Mouse (Mus musculus): Measurements from ENCODE around the gene Treml4. TPM values are rescaled to one million over a fixed set of nuclear protein-coding genes. Genes with fewer than 3 reads are reported as not detected.
"Not testable (repeated sequence)": the region's sequence is repeated elsewhere in the genome, so short reads cannot be mapped to it uniquely, and the experiment has no call there.

Gene Treml4
- polyA plus RNA-seq, 1 experiment = not detected

GRCm38 (mm10) chr17:48300861-48301260 lies 36.8 kb downstream of the Treml4 start:
- Histone ChIP-seq H3K79me2 (ENCODE audit: control insufficient read depth, insufficient read depth) (no peaks in the 10 kb centered on the region), H3K27me3 (ENCODE audit: control insufficient read depth, insufficient read depth, insufficient read length) (no peaks in the 10 kb centered on the region), H3K4me2 (ENCODE audit: low read depth) (no peak overlapping the region), H3K36me3 (ENCODE audit: control insufficient read depth, insufficient read depth) (no peaks in the 10 kb centered on the region), H3K4me3 (no peak overlapping the region), H3ac (ENCODE audit: control insufficient read depth, insufficient read length) (no peak overlapping the region)
- TF ChIP-seq TCF12 (IDR thresholded peaks at IDR 0.05; ENCODE audit: insufficient read depth, poor library complexity, severe bottlenecking) = no peak
- TF ChIP-seq MAX (IDR thresholded peaks at IDR 0.05; ENCODE audit: low read depth) = no peak
- no peak for TF ChIP-seq POLR2A (IDR thresholded peaks at IDR 0.05; ENCODE audit: insufficient read length, low read depth)
- TF ChIP-seq CEBPB (IDR thresholded peaks at IDR 0.05; ENCODE audit: insufficient read depth, poor library complexity, severe bottlenecking) = no peak
- TF ChIP-seq REST (IDR thresholded peaks at IDR 0.05; ENCODE audit: insufficient read depth, insufficient read length) = no peak
- no peak for TF ChIP-seq USF1 (IDR thresholded peaks at IDR 0.05; ENCODE audit: low read depth)
- no peak for TF ChIP-seq E2F4 (IDR thresholded peaks at IDR 0.05; ENCODE audit: insufficient read depth)
- TF ChIP-seq MYOG (IDR thresholded peaks at IDR 0.05; ENCODE audit: control insufficient read depth in 1 of 3, insufficient read depth in 1 of 3, insufficient read length in 2 of 3, low read depth in 2 of 3) = no peak

GRCm38 (mm10) chr17:48301792-48302191 lies 37.7 kb downstream of the Treml4 start:
- H3K79me2 ChIP-seq (ENCODE audit: control insufficient read depth, insufficient read depth) = no peaks in the 10 kb centered on the region
- H3K27me3 ChIP-seq (ENCODE audit: control insufficient read depth, insufficient read depth, insufficient read length) = no peaks in the 10 kb centered on the region
- TF ChIP-seq E2F4 (IDR thresholded peaks at IDR 0.05; ENCODE audit: insufficient read depth) = no peak
- TF ChIP-seq TCF3 (IDR thresholded peaks at IDR 0.05; ENCODE audit: insufficient read length, low read depth) = no peak
- no peak for TF ChIP-seq MYOD1 (IDR thresholded peaks at IDR 0.05; ENCODE audit: control insufficient read depth in 1 of 3, insufficient read length in 2 of 3, low read depth in 2 of 3)
- TF ChIP-seq USF1 (IDR thresholded peaks at IDR 0.05; ENCODE audit: low read depth) = no peak
- TF ChIP-seq MYOG (IDR thresholded peaks at IDR 0.05; ENCODE audit: control insufficient read depth in 1 of 3, insufficient read depth in 1 of 3, insufficient read length in 2 of 3, low read depth in 2 of 3) = no peak
- no peak for TF ChIP-seq SRF (IDR thresholded peaks at IDR 0.05; ENCODE audit: control insufficient read depth, insufficient read length, low read depth)
- no peak for TF ChIP-seq REST (IDR thresholded peaks at IDR 0.05; ENCODE audit: insufficient read depth, insufficient read length)
- no peak for TF ChIP-seq CEBPB (IDR thresholded peaks at IDR 0.05; ENCODE audit: insufficient read depth, poor library complexity, severe bottlenecking)
- TF ChIP-seq TCF12 (IDR thresholded peaks at IDR 0.05; ENCODE audit: insufficient read depth, poor library complexity, severe bottlenecking) = no peak
- no peak for TF ChIP-seq POLR2A (IDR thresholded peaks at IDR 0.05; ENCODE audit: insufficient read length, low read depth)
- TF ChIP-seq POLR2AphosphoS2 (IDR thresholded peaks at IDR 0.05; ENCODE audit: insufficient read length, low read depth) = no peak
- no peak overlapping the region for H3K4me2 ChIP-seq (ENCODE audit: low read depth)
- no peak overlapping the region for H3ac ChIP-seq (ENCODE audit: control insufficient read depth, insufficient read length)
- no peaks in the 10 kb centered on the region for H3K36me3 ChIP-seq (ENCODE audit: control insufficient read depth, insufficient read depth)
- no peak overlapping the region for H3K4me3 ChIP-seq

GRCm38 (mm10) chr17:48312124-48312523 lies 48.0 kb downstream of the Treml4 start:
- Histone ChIP-seq H3K27me3 (ENCODE audit: control insufficient read depth, insufficient read depth, insufficient read length) (no peaks in the 10 kb centered on the region), H3K4me2 (ENCODE audit: low read depth) (no peak overlapping the region), H3ac (ENCODE audit: control insufficient read depth, insufficient read length) (no peak overlapping the region), H3K79me2 (ENCODE audit: control insufficient read depth, insufficient read depth) (no peaks in the 10 kb centered on the region), H3K4me3 (no peak overlapping the region), H3K36me3 (ENCODE audit: control insufficient read depth, insufficient read depth) (no peaks in the 10 kb centered on the region)
- TF ChIP-seq USF1 (IDR thresholded peaks at IDR 0.05; ENCODE audit: low read depth) = no peak
- no peak for TF ChIP-seq CEBPB (IDR thresholded peaks at IDR 0.05; ENCODE audit: insufficient read depth, poor library complexity, severe bottlenecking)
- TF ChIP-seq E2F4 (IDR thresholded peaks at IDR 0.05; ENCODE audit: insufficient read depth) = no peak
- no peak for TF ChIP-seq TCF3 (IDR thresholded peaks at IDR 0.05; ENCODE audit: insufficient read length, low read depth)
- no peak for TF ChIP-seq POLR2A (IDR thresholded peaks at IDR 0.05; ENCODE audit: insufficient read length, low read depth)
- TF ChIP-seq MYOG (IDR thresholded peaks at IDR 0.05; ENCODE audit: control insufficient read depth in 1 of 3, insufficient read depth in 1 of 3, insufficient read length in 2 of 3, low read depth in 2 of 3) = no peak
- no peak for TF ChIP-seq MYOD1 (IDR thresholded peaks at IDR 0.05; ENCODE audit: control insufficient read depth in 1 of 3, insufficient read length in 2 of 3, low read depth in 2 of 3)
- TF ChIP-seq MAX (IDR thresholded peaks at IDR 0.05; ENCODE audit: low read depth) = no peak
- no peak for TF ChIP-seq SRF (IDR thresholded peaks at IDR 0.05; ENCODE audit: control insufficient read depth, insufficient read length, low read depth)
- no peak for TF ChIP-seq TCF12 (IDR thresholded peaks at IDR 0.05; ENCODE audit: insufficient read depth, poor library complexity, severe bottlenecking)
- no peak for TF ChIP-seq POLR2AphosphoS2 (IDR thresholded peaks at IDR 0.05; ENCODE audit: insufficient read length, low read depth)

GRCm38 (mm10) chr17:48315905-48316579 lies 51.9 kb downstream of the Treml4 start, which contains the start of gene B430306N03Rik:
TSS of gene B430306N03Rik (plus strand) at chr17:48316141.
- H3ac ChIP-seq (ENCODE audit: control insufficient read depth, insufficient read length); H3K36me3 ChIP-seq (ENCODE audit: control insufficient read depth, insufficient read depth); H3K4me2 ChIP-seq (ENCODE audit: low read depth); H3K4me3 ChIP-seq; H3K27me3 ChIP-seq (ENCODE audit: control insufficient read depth, insufficient read depth, insufficient read length); H3K79me2 ChIP-seq (ENCODE audit: control insufficient read depth, insufficient read depth): not testable (repeated sequence)

GRCm38 (mm10) chr17:48318686-48319085 lies 54.6 kb downstream of the Treml4 start:
- H3K4me2 ChIP-seq (ENCODE audit: low read depth) = no peak overlapping the region
- TF ChIP-seq MYOG (IDR thresholded peaks at IDR 0.05; ENCODE audit: control insufficient read depth in 1 of 3, insufficient read depth in 1 of 3, insufficient read length in 2 of 3, low read depth in 2 of 3) (no peak), POLR2A (IDR thresholded peaks at IDR 0.05; ENCODE audit: insufficient read length, low read depth) (no peak), CEBPB (IDR thresholded peaks at IDR 0.05; ENCODE audit: insufficient read depth, poor library complexity, severe bottlenecking) (no peak), TCF12 (IDR thresholded peaks at IDR 0.05; ENCODE audit: insufficient read depth, poor library complexity, severe bottlenecking) (no peak), REST (IDR thresholded peaks at IDR 0.05; ENCODE audit: insufficient read depth, insufficient read length) (no peak), MAX (IDR thresholded peaks at IDR 0.05; ENCODE audit: low read depth) (no peak), USF1 (IDR thresholded peaks at IDR 0.05; ENCODE audit: low read depth) (no peak)
- H3ac ChIP-seq (ENCODE audit: control insufficient read depth, insufficient read length) = no peak overlapping the region
- no peaks in the 10 kb centered on the region for H3K36me3 ChIP-seq (ENCODE audit: control insufficient read depth, insufficient read depth)
- H3K27me3 ChIP-seq (ENCODE audit: control insufficient read depth, insufficient read depth, insufficient read length) = peaks cover 4% of the 10 kb centered on the region
- no peak overlapping the region for H3K4me3 ChIP-seq
- H3K79me2 ChIP-seq (ENCODE audit: control insufficient read depth, insufficient read depth) = no peaks in the 10 kb centered on the region
